8 mouse cellular contexts compared by ENCODE assay signal in the genomic region with DNA sequence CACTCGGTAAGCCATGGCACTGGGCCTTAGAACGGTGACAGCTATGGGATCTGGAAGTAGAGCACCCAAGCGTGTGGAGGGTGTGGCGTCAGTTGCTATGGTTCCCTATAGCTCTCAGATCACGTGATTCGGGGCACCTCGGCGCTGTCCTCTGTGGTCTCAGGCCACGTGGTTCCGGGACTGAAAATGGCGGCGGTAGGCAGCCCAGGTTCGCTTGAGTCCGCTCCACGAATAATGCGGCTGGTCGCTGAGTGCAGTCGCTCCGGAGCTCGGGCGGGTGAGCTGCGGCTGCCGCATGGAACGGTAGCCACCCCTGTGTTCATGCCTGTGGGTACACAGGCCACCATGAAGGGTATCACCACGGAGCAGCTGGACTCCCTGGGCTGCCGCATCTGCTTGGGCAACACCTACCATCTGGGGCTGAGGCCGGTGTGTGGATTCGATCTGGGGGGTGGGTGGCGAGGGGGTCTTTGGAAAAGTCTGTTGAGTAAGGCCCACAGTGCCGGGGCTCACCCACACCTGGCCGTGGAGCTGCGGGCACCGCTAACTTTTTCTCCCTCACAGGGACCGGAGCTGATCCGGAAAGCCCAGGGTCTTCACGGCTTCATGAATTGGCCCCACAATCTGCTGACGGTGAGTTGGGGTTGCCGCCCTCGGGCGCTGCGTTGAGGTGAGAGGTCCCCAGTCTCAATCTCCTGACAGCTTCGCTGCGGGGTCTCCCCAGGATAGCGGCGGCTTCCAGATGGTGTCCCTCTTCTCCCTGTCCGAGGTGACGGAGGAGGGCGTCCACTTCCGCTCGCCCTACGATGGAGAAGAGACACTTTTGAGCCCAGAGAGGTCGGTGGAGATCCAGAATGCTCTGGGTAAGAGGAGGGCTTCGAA. TPM values are rescaled to one million over a fixed set of nuclear protein-coding genes. Genes with fewer than 3 reads are reported as not detected.
DNase-seq lines count a peak whose midpoint lies in the region; ATAC-seq and TF ChIP-seq lines count a peak whose summit lies in the region.

Gene Qtrt1, plus strand, starts transcription at position 169 of the 882 bp plus-strand sequence.

- H3K9ac ChIP-seq in heart, embryonic 11.5 days (ENCODE audit: low read depth, low read length) = peak within 1 kb of the TSS; percentile 73
- H3K9ac ChIP-seq in kidney, embryonic 16.5 days (replicated peaks; ENCODE audit: low read length) = peak within 1 kb of the TSS; percentile 79
- peak within 1 kb of the TSS; percentile 81 for H3K9ac ChIP-seq in liver, adult 2 months (ENCODE audit: low read depth, low read length)

- H3K4me1 ChIP-seq in heart, embryonic 11.5 days (ENCODE audit: control insufficient read depth, insufficient read depth, low read length) = peaks cover 3% of the 10 kb centered on the region; the same call in 1 of the 2 replicates
- H3K4me1 ChIP-seq in kidney, embryonic 16.5 days (ENCODE audit: insufficient read depth, low read length) = peaks cover 12% of the 10 kb centered on the region; the same call in 1 of the 2 replicates
- H3K4me1 ChIP-seq in liver, adult 2 months (ENCODE audit: control insufficient read depth, insufficient read depth, low read length) = peaks cover 5% of the 10 kb centered on the region

- no peaks in the 10 kb centered on the region for H3K79me2 ChIP-seq in liver, adult 2 months (ENCODE audit: control insufficient read depth, insufficient read depth, low read length)
- H3K79me2 ChIP-seq in myocyte (ENCODE audit: control insufficient read depth, insufficient read depth) = peaks cover 10% of the 10 kb centered on the region

- H3K27me3 ChIP-seq in heart, embryonic 11.5 days (ENCODE audit: control insufficient read depth, insufficient read depth, low read length) = no peaks in the 10 kb centered on the region
- H3K27me3 ChIP-seq in kidney, embryonic 16.5 days (ENCODE audit: insufficient read depth, low read length) = no peaks in the 10 kb centered on the region
- H3K27me3 ChIP-seq in liver, adult 2 months (ENCODE audit: control insufficient read depth, insufficient read depth, low read length) = no peaks in the 10 kb centered on the region
- no peaks in the 10 kb centered on the region for H3K27me3 ChIP-seq in myocyte (ENCODE audit: control insufficient read depth, insufficient read depth, insufficient read length)
- H3K27me3 ChIP-seq in splenic B cell, adult 2 months (ENCODE audit: control insufficient read depth, insufficient read depth, low read length, poor library complexity, severe bottlenecking) = no peaks in the 10 kb centered on the region

- peak; percentile 95 for ATAC-seq in erythroblast, adult 5-6 weeks (replicated peaks; ENCODE audit: low FRiP score, poor library complexity, severe bottlenecking)
- peak; percentile 94 for ATAC-seq in heart, embryonic 11.5 days (replicated peaks; ENCODE audit: insufficient number of reproducible peaks, low FRiP score, low TSS enrichment)
- ATAC-seq in kidney, embryonic 16.5 days (ENCODE audit: low FRiP score, low TSS enrichment) = peak; percentile 96

- H3K27ac ChIP-seq in heart, embryonic 11.5 days (ENCODE audit: low read depth, low read length) = no peak within 1 kb of the TSS
- H3K27ac ChIP-seq in kidney, embryonic 16.5 days (ENCODE audit: low read length) = peak within 1 kb of the TSS; percentile 57
- no peak within 1 kb of the TSS for H3K27ac ChIP-seq in liver, adult 2 months (replicated peaks; ENCODE audit: insufficient read depth, low read depth, low read length)

- 1% methylated on average over 53 of the region's 53 CpGs for WGBS in heart, embryonic 11.5 days (ENCODE audit: insufficient replicate concordance)
- WGBS in kidney, embryonic 16.5 days = 1% methylated on average over 53 of the region's 53 CpGs
- 2% methylated on average over 53 of the region's 53 CpGs for WGBS in liver, adult 2 months

- peak within 1 kb of the TSS; percentile 88 for H3ac ChIP-seq in myocyte (ENCODE audit: control insufficient read depth, insufficient read length)

- TF ChIP-seq POLR2A in liver, adult 2 months (IDR thresholded peaks at IDR 0.05; ENCODE audit: extremely low read depth, insufficient read depth, low read length) = no peak
- peak; percentile 70 for TF ChIP-seq POLR2A in myocyte (IDR thresholded peaks at IDR 0.05; ENCODE audit: insufficient read length, low read depth)

- no peak for TF ChIP-seq CTCF in liver, adult 2 months (IDR thresholded peaks at IDR 0.05; ENCODE audit: low read depth, low read length)

- peak within 1 kb of the TSS; percentile 80 for H3K4me3 ChIP-seq in heart, embryonic 11.5 days (ENCODE audit: low read depth, low read length)
- peak within 1 kb of the TSS; percentile 84 for H3K4me3 ChIP-seq in kidney, embryonic 16.5 days (ENCODE audit: low read length)
- peak within 1 kb of the TSS; percentile 81 for H3K4me3 ChIP-seq in liver, adult 2 months (ENCODE audit: insufficient read depth, low read depth, low read length)
- peak within 1 kb of the TSS; percentile 84 for H3K4me3 ChIP-seq in myocyte

- peak within 1 kb of the TSS; percentile 84 for H3K4me2 ChIP-seq in heart, embryonic 11.5 days
- H3K4me2 ChIP-seq in kidney, embryonic 16.5 days (replicated peaks; ENCODE audit: low read depth, low read length) = peak within 1 kb of the TSS; percentile 89
- peak within 1 kb of the TSS; percentile 85 for H3K4me2 ChIP-seq in myocyte (ENCODE audit: low read depth)

- peaks cover 5% of the 10 kb centered on the region for H3K36me3 ChIP-seq in heart, embryonic 11.5 days (ENCODE audit: control insufficient read depth, insufficient read depth, low read length)
- peaks cover 6% of the 10 kb centered on the region for H3K36me3 ChIP-seq in kidney, embryonic 16.5 days (ENCODE audit: insufficient read depth, low read length)
- no peaks in the 10 kb centered on the region for H3K36me3 ChIP-seq in liver, adult 2 months (ENCODE audit: control insufficient read depth, insufficient read depth, low read length)
- H3K36me3 ChIP-seq in myocyte (ENCODE audit: control insufficient read depth, insufficient read depth) = no peaks in the 10 kb centered on the region
- H3K36me3 ChIP-seq in splenic B cell, adult 2 months (ENCODE audit: control insufficient read depth, insufficient read depth, low read length, poor library complexity, severe bottlenecking) = no peaks in the 10 kb centered on the region

- DNase-seq in B cell, adult 2 months = peak; percentile 82 to 85
- peak; percentile 97 for DNase-seq in brain, adult 2 months (ENCODE audit: low read depth, low spot score)
- DNase-seq in liver, adult 2 months (ENCODE audit: extremely low read depth, low read depth, low spot score) = peak; percentile 72
- peak; percentile 92 for DNase-seq in splenic B cell, adult 2 months (ENCODE audit: low read depth, low spot score)

- no peaks in the 10 kb centered on the region for H3K9me3 ChIP-seq in heart, embryonic 11.5 days (replicated peaks; ENCODE audit: control insufficient read depth, low read length)
- H3K9me3 ChIP-seq in kidney, embryonic 16.5 days (ENCODE audit: low read length) = no peaks in the 10 kb centered on the region

TF ChIP-seq in myocyte, 11 proteins besides CTCF, POLR2A, EP300 and RAD21:
- no peak for TF ChIP-seq TCF12 (IDR thresholded peaks at IDR 0.05; ENCODE audit: insufficient read depth, poor library complexity, severe bottlenecking)
- no peak for TF ChIP-seq MYOD1 (IDR thresholded peaks at IDR 0.05; ENCODE audit: control insufficient read depth in 1 of 3, insufficient read length in 2 of 3, low read depth in 2 of 3)
- TF ChIP-seq MAX (IDR thresholded peaks at IDR 0.05; ENCODE audit: low read depth) = peak; percentile 86
- TF ChIP-seq REST (IDR thresholded peaks at IDR 0.05; ENCODE audit: insufficient read depth, insufficient read length) = no peak
- peak; percentile 98 for TF ChIP-seq USF1 (IDR thresholded peaks at IDR 0.05; ENCODE audit: low read depth)
- TF ChIP-seq TCF3 (IDR thresholded peaks at IDR 0.05; ENCODE audit: insufficient read length, low read depth) = no peak
- TF ChIP-seq CEBPB (IDR thresholded peaks at IDR 0.05; ENCODE audit: insufficient read depth, poor library complexity, severe bottlenecking) = no peak
- TF ChIP-seq MYOG (IDR thresholded peaks at IDR 0.05; ENCODE audit: control insufficient read depth in 1 of 3, insufficient read depth in 1 of 3, insufficient read length in 2 of 3, low read depth in 2 of 3) = peak in 1 of 3 experiments; percentile 5
- peak; percentile 68 for TF ChIP-seq POLR2AphosphoS2 (IDR thresholded peaks at IDR 0.05; ENCODE audit: insufficient read length, low read depth)
- no peak for TF ChIP-seq SRF (IDR thresholded peaks at IDR 0.05; ENCODE audit: control insufficient read depth, insufficient read length, low read depth)
- TF ChIP-seq E2F4 (IDR thresholded peaks at IDR 0.05; ENCODE audit: insufficient read depth) = no peak

RNA-seq across cellular contexts. Expression of gene Qtrt1, which starts in this region (rescaled TPM):
- 1.7 and 8.8 TPM in 2 replicates for total RNA-seq in erythroblast, adult 5-6 weeks (2015; ENCODE audit: low replicate concordance)
- 1.4 and 5.1 TPM in 2 replicates for total RNA-seq in erythroblast, adult 5-6 weeks (2017; ENCODE audit: low replicate concordance)
- polyA plus RNA-seq in heart, embryonic 11.5 days (2014; fragmentation: Nextera tagmentation; extraction: Ambion mirVana) = 24.2 and 31.7 TPM in 2 replicates
- polyA plus RNA-seq in kidney, embryonic 16.5 days (2015; fragmentation: Nextera tagmentation; extraction: Ambion mirVana) = 62.8 and 64.5 TPM in 2 replicates
- total RNA-seq in liver, adult 2 months (2014; rRNA removed) = 5.6 TPM in 2 replicates
- 8.3 and 15.7 TPM in 2 replicates for polyA plus RNA-seq in liver, adult 2 months (2012; rRNA removed)
- polyA plus RNA-seq in myocyte (2012; fragmentation: generic; extraction: Trizol) = 55.3 TPM
